Mouse (Mus musculus): ENCODE results near the gene Ddx46.

GRCm38 (mm10) chr13:55592512-55593253, 42.1 kb upstream of the Ddx46 start:
- TF ChIP-seq CTCF (IDR thresholded peaks at IDR 0.05; ENCODE audit: low read depth, low read length): no peak
- peak; percentile 62; the same call in 1 of the 2 replicates for TF ChIP-seq POLR2A (IDR thresholded peaks at IDR 0.05; ENCODE audit: borderline replicate concordance, low read depth, low read length)

Measured in bone marrow macrophage, adult 2 months (primary cell).